Mouse (Mus musculus): ENCODE data around the gene Prr14l. TPM values are rescaled to one million over a fixed set of nuclear protein-coding genes. Genes with fewer than 3 reads are reported as not detected.
A peak's percentile ranks its signal among the peaks of the same experiment; 100 is the strongest.
"Not testable (repeated sequence)": the region's sequence is repeated elsewhere in the genome, so short reads cannot be mapped to it uniquely, and the experiment has no call there.

Prr14l gene
- total RNA-seq (2021): 38.7 and 39.8 TPM in 2 replicates
- long read RNA-seq, experiment 1, partial matches to known transcripts: 0 of 4 reads
- long read RNA-seq, experiment 1, other reads (novel, unspliced or antisense): 4 of 4 reads
- long read RNA-seq, experiment 2, partial matches to known transcripts: 1 of 2 reads
- long read RNA-seq, experiment 2, other reads (novel, unspliced or antisense): 1 of 2 reads

GRCm38 (mm10) chr5:32853731-32854507 lies at the start of gene Prr14l:
Prr14l (minus strand) TSS chr5:32854256.
- DNase-seq: peak; percentile 99

- no peak for DNase-seq
Observed at GRCm38 (mm10) chr5:32886739-32887138, 32.7 kb upstream of the Prr14l start.

GRCm38 (mm10) chr5:32872346-32872745 lies 18.3 kb upstream of the Prr14l start:
- no peak for DNase-seq

GRCm38 (mm10) chr5:32869389-32870024 lies 15.5 kb upstream of the Prr14l start:
- no peak for DNase-seq

GRCm38 (mm10) chr5:32863253-32864228 lies 9.5 kb upstream of the Prr14l start, which contains the start of gene Depdc5:
Depdc5 (plus strand) TSS chr5:32863701.
- peak; percentile 98 for DNase-seq

GRCm38 (mm10) chr5:32862469-32863132 lies 8.5 kb upstream of the Prr14l start:
- DNase-seq: peak; percentile 43

GRCm38 (mm10) chr5:32861082-32861481 lies 7.0 kb upstream of the Prr14l start:
- no peak for DNase-seq

- peak; percentile 73 for DNase-seq
Observed at GRCm38 (mm10) chr5:32857781-32858220, 3.7 kb upstream of the Prr14l start.

- not testable (repeated sequence) for DNase-seq
Observed at GRCm38 (mm10) chr5:32855274-32855673, 1.2 kb upstream of the Prr14l start.

GRCm38 (mm10) chr5:32854818-32855217 lies 762 bp upstream of the Prr14l start:
- no peak for DNase-seq

GRCm38 (mm10) chr5:32852026-32852425 lies 2.0 kb downstream of the Prr14l start:
- no peak for DNase-seq

- not testable (repeated sequence) for DNase-seq
Observed at GRCm38 (mm10) chr5:32849580-32849979, 4.5 kb downstream of the Prr14l start.

- no peak for DNase-seq
Observed at GRCm38 (mm10) chr5:32849178-32849577, 4.9 kb downstream of the Prr14l start.

- DNase-seq: no peak
Observed at GRCm38 (mm10) chr5:32840029-32840428, 14.0 kb downstream of the Prr14l start.

- no peak for DNase-seq
Observed at GRCm38 (mm10) chr5:32836976-32837375, 17.1 kb downstream of the Prr14l start.

- no peak for DNase-seq
Observed at GRCm38 (mm10) chr5:32834497-32834896, 19.6 kb downstream of the Prr14l start.

GRCm38 (mm10) chr5:32830054-32830453 lies 24.0 kb downstream of the Prr14l start:
- DNase-seq: no peak

- not testable (repeated sequence) for DNase-seq
Observed at GRCm38 (mm10) chr5:32828766-32829165, 25.3 kb downstream of the Prr14l start.

- peak; percentile 17 for DNase-seq
Observed at GRCm38 (mm10) chr5:32827009-32827408, 27.0 kb downstream of the Prr14l start, which contains the start of gene Gm20671. Gm20671 (minus strand) TSS chr5:32827109.

- DNase-seq: no peak
Observed at GRCm38 (mm10) chr5:32820471-32820870, 33.6 kb downstream of the Prr14l start.

- DNase-seq: no peak
Observed at GRCm38 (mm10) chr5:32815396-32815795, 38.7 kb downstream of the Prr14l start.

Measured in adrenal gland, postnatal 14 days (tissue).